Mouse (Mus musculus): ENCODE measurements around the gene Cfap221. TPM values are rescaled to one million over a fixed set of nuclear protein-coding genes. Genes with fewer than 3 reads are reported as not detected.

Gene Cfap221
- polyA plus RNA-seq, 1 experiment from 2014 or later, result 0.27 TPM

- Histone ChIP-seq H3K27ac (no peak overlapping the region), H3K4me3 (no peak overlapping the region), H3K36me3 (no peaks in the 10 kb centered on the region), H3K9me3 (no peaks in the 10 kb centered on the region), H3K27me3 (no peaks in the 10 kb centered on the region), H3K9ac (no peak overlapping the region), H3K4me2 (replicated peaks) (no peak overlapping the region), H3K4me1 (no peaks in the 10 kb centered on the region)
- no peak for ATAC-seq (ENCODE audit: insufficient number of reproducible peaks, insufficient read depth, low FRiP score, low TSS enrichment)
- WGBS, result 81% methylated on average over 4 of the region's 4 CpGs
These were observed 65.4 kb downstream of the Cfap221 start for GRCm38 (mm10) chr1:119931421-119932150.

GRCm38 (mm10) chr1:119929715-119930114, 67.3 kb downstream of the Cfap221 start:
- no peak overlapping the region for H3K4me3 ChIP-seq
- no peaks in the 10 kb centered on the region for H3K36me3 ChIP-seq
- H3K9ac ChIP-seq, result no peak overlapping the region
- H3K9me3 ChIP-seq, result no peaks in the 10 kb centered on the region
- 74% methylated on average over 1 of the region's 1 CpGs for WGBS
- no peak for ATAC-seq (ENCODE audit: insufficient number of reproducible peaks, insufficient read depth, low FRiP score, low TSS enrichment)
- H3K27ac ChIP-seq, result no peak overlapping the region
- no peak overlapping the region for H3K4me2 ChIP-seq (replicated peaks)
- no peaks in the 10 kb centered on the region for H3K27me3 ChIP-seq
- H3K4me1 ChIP-seq, result no peaks in the 10 kb centered on the region

GRCm38 (mm10) chr1:119919299-119919698, 77.7 kb downstream of the Cfap221 start:
- no peak for ATAC-seq (ENCODE audit: insufficient number of reproducible peaks, insufficient read depth, low FRiP score, low TSS enrichment)
- no peak overlapping the region for H3K4me2 ChIP-seq (replicated peaks)
- no peaks in the 10 kb centered on the region for H3K36me3 ChIP-seq
- no peak overlapping the region for H3K4me3 ChIP-seq
- no peaks in the 10 kb centered on the region for H3K4me1 ChIP-seq
- H3K27ac ChIP-seq, result no peak overlapping the region
- 60% methylated on average over 4 of the region's 4 CpGs for WGBS
- no peaks in the 10 kb centered on the region for H3K9me3 ChIP-seq
- no peak overlapping the region for H3K9ac ChIP-seq
- no peaks in the 10 kb centered on the region for H3K27me3 ChIP-seq

- Histone ChIP-seq H3K4me2 (replicated peaks) (no peak overlapping the region), H3K9ac (no peak overlapping the region), H3K36me3 (no peaks in the 10 kb centered on the region), H3K4me3 (no peak overlapping the region), H3K9me3 (no peaks in the 10 kb centered on the region), H3K27ac (no peak overlapping the region), H3K27me3 (no peaks in the 10 kb centered on the region), H3K4me1 (0 out of 2 replicates have a peak, but pooled peaks cover 2% of the 10 kb centered on the region)
- no peak for ATAC-seq (ENCODE audit: insufficient number of reproducible peaks, insufficient read depth, low FRiP score, low TSS enrichment)
- 81% methylated on average over 5 of the region's 5 CpGs for WGBS
These were observed 80.1 kb downstream of the Cfap221 start for GRCm38 (mm10) chr1:119916823-119917371.

GRCm38 (mm10) chr1:119912953-119913814, 83.8 kb downstream of the Cfap221 start, which contains the start of gene Tmem177:
TSS of gene Tmem177 (minus strand) at chr1:119913208.
- H3K4me2 ChIP-seq (replicated peaks), result peak within 1 kb of the TSS; percentile 57
- peaks cover 20% of the 10 kb centered on the region; the same call in 1 of the 2 replicates for H3K36me3 ChIP-seq
- WGBS, result 13% methylated on average over 42 of the region's 42 CpGs
- no peaks in the 10 kb centered on the region for H3K9me3 ChIP-seq
- 0 out of 2 replicates have a peak, but pooled peaks cover 2% of the 10 kb centered on the region for H3K4me1 ChIP-seq
- H3K27me3 ChIP-seq, result no peaks in the 10 kb centered on the region
- H3K4me3 ChIP-seq, result peak within 1 kb of the TSS; percentile 43
- peak within 1 kb of the TSS; percentile 50 for H3K9ac ChIP-seq
- peak; percentile 94 for ATAC-seq (ENCODE audit: insufficient number of reproducible peaks, insufficient read depth, low FRiP score, low TSS enrichment)
- no peak within 1 kb of the TSS for H3K27ac ChIP-seq

- Histone ChIP-seq H3K9ac (no peak overlapping the region), H3K36me3 (peaks cover 20% of the 10 kb centered on the region; the same call in 1 of the 2 replicates), H3K4me1 (peaks cover 9% of the 10 kb centered on the region), H3K4me3 (no peak overlapping the region), H3K27ac (no peak overlapping the region), H3K27me3 (no peaks in the 10 kb centered on the region), H3K4me2 (replicated peaks) (no peak overlapping the region), H3K9me3 (no peaks in the 10 kb centered on the region)
- ATAC-seq (ENCODE audit: insufficient number of reproducible peaks, insufficient read depth, low FRiP score, low TSS enrichment), result no peak
- WGBS, result 66% methylated on average over 2 of the region's 2 CpGs
These were observed 89.8 kb downstream of the Cfap221 start for GRCm38 (mm10) chr1:119907206-119907748.

- H3K9me3 ChIP-seq, result no peaks in the 10 kb centered on the region
- H3K27ac ChIP-seq, result no peak overlapping the region
- H3K4me3 ChIP-seq, result no peak overlapping the region
- no peak overlapping the region for H3K4me2 ChIP-seq (replicated peaks)
- no peaks in the 10 kb centered on the region for H3K36me3 ChIP-seq
- WGBS, result 36% methylated on average over 6 of the region's 6 CpGs
- no peaks in the 10 kb centered on the region for H3K27me3 ChIP-seq
- no peak for ATAC-seq (ENCODE audit: insufficient number of reproducible peaks, insufficient read depth, low FRiP score, low TSS enrichment)
- no peak overlapping the region for H3K9ac ChIP-seq
- H3K4me1 ChIP-seq, result peaks cover 12% of the 10 kb centered on the region
These were observed 93.8 kb downstream of the Cfap221 start for GRCm38 (mm10) chr1:119903231-119903620.

GRCm38 (mm10) chr1:119902551-119903230, 94.3 kb downstream of the Cfap221 start:
- Histone ChIP-seq H3K4me3 (no peak overlapping the region), H3K27me3 (no peaks in the 10 kb centered on the region), H3K36me3 (no peaks in the 10 kb centered on the region), H3K4me1 (peaks cover 12% of the 10 kb centered on the region), H3K9me3 (no peaks in the 10 kb centered on the region), H3K27ac (0 out of 2 replicates have a peak overlapping the region, but pooled peaks have one; percentile 11), H3K4me2 (replicated peaks) (no peak overlapping the region), H3K9ac (no peak overlapping the region)
- WGBS, result 13% methylated on average over 8 of the region's 8 CpGs
- ATAC-seq (ENCODE audit: insufficient number of reproducible peaks, insufficient read depth, low FRiP score, low TSS enrichment), result peak; percentile 43; the same call in 1 of the 2 replicates

- peaks cover 18% of the 10 kb centered on the region for H3K4me1 ChIP-seq
- ATAC-seq (ENCODE audit: insufficient number of reproducible peaks, insufficient read depth, low FRiP score, low TSS enrichment), result no peak
- no peaks in the 10 kb centered on the region for H3K27me3 ChIP-seq
- H3K4me2 ChIP-seq (replicated peaks), result no peak overlapping the region
- H3K36me3 ChIP-seq, result no peaks in the 10 kb centered on the region
- no peak overlapping the region for H3K4me3 ChIP-seq
- 81% methylated on average over 11 of the region's 11 CpGs for WGBS
- H3K27ac ChIP-seq, result no peak overlapping the region
- H3K9me3 ChIP-seq, result no peaks in the 10 kb centered on the region
- H3K9ac ChIP-seq, result no peak overlapping the region
These were observed 97.6 kb downstream of the Cfap221 start for GRCm38 (mm10) chr1:119899195-119900123.

- Histone ChIP-seq H3K27ac (no peak overlapping the region), H3K4me3 (no peak overlapping the region), H3K36me3 (no peaks in the 10 kb centered on the region), H3K4me1 (0 out of 2 replicates have a peak, but pooled peaks cover 11% of the 10 kb centered on the region), H3K9ac (no peak overlapping the region), H3K27me3 (no peaks in the 10 kb centered on the region), H3K4me2 (replicated peaks) (no peak overlapping the region), H3K9me3 (no peaks in the 10 kb centered on the region)
- 39% methylated on average over 6 of the region's 6 CpGs for WGBS
- ATAC-seq (ENCODE audit: insufficient number of reproducible peaks, insufficient read depth, low FRiP score, low TSS enrichment), result no peak
These were observed 102.1 kb downstream of the Cfap221 start for GRCm38 (mm10) chr1:119894936-119895335.

All from embryonic facial prominence, embryonic 12.5 days (tissue).